Mouse (Mus musculus) cortical plate, adult 2 months (tissue): ENCODE results near the gene Eipr1.

ENCODE experiments used
- CTCF ChIP-seq: fragments of 200-500 bp; IDR thresholded peaks from 2 replicates; pipeline ENCODE4 v1.5.1; 2011; ENCODE audit warnings: mild to moderate bottlenecking, control low read depth, low read length; ENCODE audit not compliant: insufficient read depth; ENCODE audit errors: extremely low read depth
- POLR2A ChIP-seq: fragments of 200-500 bp; IDR thresholded peaks from 2 replicates; pipeline ENCODE4 v1.6.1; 2011; ENCODE audit warnings: mild to moderate bottlenecking, low read length, control low read depth; ENCODE audit not compliant: insufficient read depth; ENCODE audit errors: extremely low read depth

DNA sequence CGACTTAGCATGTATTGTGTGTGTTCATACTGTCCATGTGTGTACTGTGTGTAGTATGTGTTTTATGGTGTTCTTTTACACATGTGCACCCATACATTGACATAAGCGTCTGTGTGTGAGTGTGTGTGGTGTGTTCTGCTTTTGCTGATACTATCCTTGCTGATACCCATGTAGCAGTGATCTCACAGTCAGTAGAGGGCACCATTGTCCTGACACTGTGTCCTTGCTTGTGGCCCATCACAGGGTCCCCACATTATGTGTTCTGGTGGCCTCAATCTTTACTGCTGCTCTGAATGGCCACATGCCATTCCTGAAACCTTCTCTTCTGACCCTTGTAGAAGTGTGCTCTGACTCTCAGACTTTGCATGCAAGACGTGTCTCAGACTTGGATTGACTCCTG lies 22.2 kb downstream of the Eipr1 start:
- TF ChIP-seq CTCF (peak; percentile 58), POLR2A (no peak)
